Mouse (Mus musculus): Measurements from ENCODE around the gene Cdk6. TPM values are rescaled to one million over a fixed set of nuclear protein-coding genes. Genes with fewer than 3 reads are reported as not detected.
"Not testable (repeated sequence)": the region's sequence is repeated elsewhere in the genome, so short reads cannot be mapped to it uniquely, and the experiment has no call there.

The Cdk6 gene
- polyA plus RNA-seq (2012; ENCODE audit: insufficient read depth, insufficient read length, missing spikeins): 24.1 and 25.7 TPM in 2 replicates

- peak within 1 kb of the TSS; percentile 91 for H3K4me3 ChIP-seq (ENCODE audit: insufficient read depth, low read length)
- no peak for TF ChIP-seq POLR2A (IDR thresholded peaks at IDR 0.05; ENCODE audit: borderline replicate concordance, low read depth, low read length)
- H3K4me1 ChIP-seq (ENCODE audit: control insufficient read depth, insufficient read depth, low read length): peaks cover 2% of the 10 kb centered on the region; the same call in 1 of the 2 replicates
- peak within 1 kb of the TSS; percentile 39 for H3K27ac ChIP-seq (ENCODE audit: insufficient read depth, low read depth, low read length)
Measured at GRCm38 (mm10) chr5:3341111-3341911, at the start of gene Cdk6. Cdk6 (plus strand) TSS chr5:3341485.

- Histone ChIP-seq H3K27ac (ENCODE audit: insufficient read depth, low read depth, low read length) (no peak overlapping the region), H3K4me1 (ENCODE audit: control insufficient read depth, insufficient read depth, low read length) (no peaks in the 10 kb centered on the region), H3K4me3 (ENCODE audit: insufficient read depth, low read length) (no peak overlapping the region)
- no peak for TF ChIP-seq CTCF (IDR thresholded peaks at IDR 0.05; ENCODE audit: low read depth, low read length)
- TF ChIP-seq POLR2A (IDR thresholded peaks at IDR 0.05; ENCODE audit: borderline replicate concordance, low read depth, low read length): no peak
Measured at GRCm38 (mm10) chr5:3293666-3294065, 47.6 kb upstream of the Cdk6 start.

- peak overlapping the region; percentile 79 for H3K27ac ChIP-seq (ENCODE audit: insufficient read depth, low read depth, low read length)
- H3K4me3 ChIP-seq (ENCODE audit: insufficient read depth, low read length): peak overlapping the region; percentile 28
- TF ChIP-seq POLR2A (IDR thresholded peaks at IDR 0.05; ENCODE audit: borderline replicate concordance, low read depth, low read length) (no peak), CTCF (IDR thresholded peaks at IDR 0.05; ENCODE audit: low read depth, low read length) (no peak)
- H3K4me1 ChIP-seq (ENCODE audit: control insufficient read depth, insufficient read depth, low read length): peaks cover 14% of the 10 kb centered on the region
Measured at GRCm38 (mm10) chr5:3300801-3301457, 40.4 kb upstream of the Cdk6 start.

DNA sequence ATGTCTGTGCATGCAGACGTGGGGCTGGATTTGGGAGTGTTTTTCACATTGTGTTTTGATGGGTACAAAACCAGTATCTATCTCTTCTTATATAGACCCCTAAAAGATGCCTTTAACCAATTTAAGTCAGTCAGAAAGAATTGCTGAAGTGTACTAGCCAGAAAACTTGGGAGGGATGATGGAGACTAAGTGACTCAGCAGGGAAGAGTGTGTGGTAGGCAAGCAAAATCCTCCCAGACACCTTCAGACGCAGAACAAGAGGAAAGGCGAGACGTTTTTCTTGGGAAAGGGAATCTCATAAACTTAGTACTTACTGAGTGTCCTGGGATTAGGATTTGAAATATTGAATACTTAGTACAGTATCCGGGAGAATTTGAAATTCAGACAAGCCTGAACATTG, 39.8 kb upstream of the Cdk6 start:
- Histone ChIP-seq H3K4me3 (ENCODE audit: insufficient read depth, low read length) (no peak overlapping the region), H3K4me1 (ENCODE audit: control insufficient read depth, insufficient read depth, low read length) (peaks cover 14% of the 10 kb centered on the region), H3K27ac (ENCODE audit: insufficient read depth, low read depth, low read length) (no peak overlapping the region)
- TF ChIP-seq CTCF (IDR thresholded peaks at IDR 0.05; ENCODE audit: low read depth, low read length) (no peak), POLR2A (IDR thresholded peaks at IDR 0.05; ENCODE audit: borderline replicate concordance, low read depth, low read length) (no peak)

DNA sequence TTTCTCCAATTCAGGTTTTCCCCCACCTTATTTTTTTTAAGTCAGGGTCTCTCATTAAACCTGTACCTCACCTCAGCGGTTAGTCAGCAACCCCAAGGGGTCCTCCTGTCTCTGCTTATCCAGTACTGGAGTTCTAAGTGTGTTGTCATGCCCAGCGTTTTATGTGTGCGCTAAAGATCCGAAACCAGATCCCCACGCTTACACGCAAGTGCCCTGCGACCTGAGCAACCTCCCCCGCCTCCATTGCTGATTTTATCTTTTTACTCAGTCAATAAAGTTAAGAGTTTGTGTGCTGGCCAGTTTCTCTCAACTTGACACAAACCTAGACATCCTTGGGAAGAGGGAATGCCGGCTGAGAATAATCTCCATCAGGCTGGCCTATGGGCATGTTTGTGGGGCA, 37.4 kb upstream of the Cdk6 start:
- no peak for TF ChIP-seq CTCF (IDR thresholded peaks at IDR 0.05; ENCODE audit: low read depth, low read length)
- no peak for TF ChIP-seq POLR2A (IDR thresholded peaks at IDR 0.05; ENCODE audit: borderline replicate concordance, low read depth, low read length)
- Histone ChIP-seq H3K4me1 (ENCODE audit: control insufficient read depth, insufficient read depth, low read length) (peaks cover 14% of the 10 kb centered on the region), H3K4me3 (ENCODE audit: insufficient read depth, low read length) (no peak overlapping the region), H3K27ac (ENCODE audit: insufficient read depth, low read depth, low read length) (no peak overlapping the region)

- Histone ChIP-seq H3K27ac (ENCODE audit: insufficient read depth, low read depth, low read length) (no peak overlapping the region), H3K4me3 (ENCODE audit: insufficient read depth, low read length) (no peak overlapping the region), H3K4me1 (ENCODE audit: control insufficient read depth, insufficient read depth, low read length) (peaks cover 16% of the 10 kb centered on the region)
- TF ChIP-seq CTCF (IDR thresholded peaks at IDR 0.05; ENCODE audit: low read depth, low read length): no peak
- no peak for TF ChIP-seq POLR2A (IDR thresholded peaks at IDR 0.05; ENCODE audit: borderline replicate concordance, low read depth, low read length)
Measured at GRCm38 (mm10) chr5:3306146-3306545, 35.1 kb upstream of the Cdk6 start.

GRCm38 (mm10) chr5:3309122-3309521, 32.2 kb upstream of the Cdk6 start:
- no peak for TF ChIP-seq CTCF (IDR thresholded peaks at IDR 0.05; ENCODE audit: low read depth, low read length)
- no peak for TF ChIP-seq POLR2A (IDR thresholded peaks at IDR 0.05; ENCODE audit: borderline replicate concordance, low read depth, low read length)
- Histone ChIP-seq H3K4me1 (ENCODE audit: control insufficient read depth, insufficient read depth, low read length) (peaks cover 10% of the 10 kb centered on the region), H3K4me3 (ENCODE audit: insufficient read depth, low read length) (no peak overlapping the region), H3K27ac (ENCODE audit: insufficient read depth, low read depth, low read length) (no peak overlapping the region)

DNA sequence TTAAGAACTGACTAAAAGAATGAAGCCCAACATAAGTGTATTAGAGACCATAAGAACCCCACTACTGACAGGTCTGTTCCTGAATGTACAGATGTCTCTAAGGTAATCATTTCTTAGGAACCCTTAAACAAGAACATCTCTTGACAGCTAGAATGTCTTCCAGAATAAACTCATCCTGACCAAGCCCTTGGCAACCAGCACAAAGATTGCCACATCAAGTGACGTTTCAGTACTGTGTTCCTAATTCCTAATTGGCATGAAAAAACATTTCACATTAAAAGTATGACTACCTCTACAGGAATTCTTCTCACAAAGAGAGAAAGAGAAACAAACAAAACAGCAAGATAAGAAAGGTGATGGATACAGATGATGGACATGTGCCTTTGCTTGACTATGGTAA, 31.7 kb upstream of the Cdk6 start:
- TF ChIP-seq CTCF (IDR thresholded peaks at IDR 0.05; ENCODE audit: low read depth, low read length): no peak
- TF ChIP-seq POLR2A (IDR thresholded peaks at IDR 0.05; ENCODE audit: borderline replicate concordance, low read depth, low read length): no peak
- H3K4me1 ChIP-seq (ENCODE audit: control insufficient read depth, insufficient read depth, low read length): peaks cover 10% of the 10 kb centered on the region
- no peak overlapping the region for H3K27ac ChIP-seq (ENCODE audit: insufficient read depth, low read depth, low read length)
- no peak overlapping the region for H3K4me3 ChIP-seq (ENCODE audit: insufficient read depth, low read length)

GRCm38 (mm10) chr5:3311156-3311555, 30.1 kb upstream of the Cdk6 start:
- H3K4me3 ChIP-seq (ENCODE audit: insufficient read depth, low read length); H3K27ac ChIP-seq (ENCODE audit: insufficient read depth, low read depth, low read length): not testable (repeated sequence)
- peaks cover 10% of the 10 kb centered on the region for H3K4me1 ChIP-seq (ENCODE audit: control insufficient read depth, insufficient read depth, low read length)

GRCm38 (mm10) chr5:3317724-3318123, 23.6 kb upstream of the Cdk6 start:
- not testable (repeated sequence) for H3K4me3 ChIP-seq (ENCODE audit: insufficient read depth, low read length); H3K27ac ChIP-seq (ENCODE audit: insufficient read depth, low read depth, low read length)

More at GRCm38 (mm10) chr5:3317724-3318123, 23.6 kb upstream of the Cdk6 start:
- H3K4me1 ChIP-seq (ENCODE audit: control insufficient read depth, insufficient read depth, low read length): not testable (repeated sequence)
